Mouse (Mus musculus) activated CD4-positive, CD25-positive, alpha-beta regulatory T cell, adult 9 weeks (primary cell): ENCODE measurements around the gene Ankfn1. TPM values are rescaled to one million over a fixed set of nuclear protein-coding genes. Genes with fewer than 3 reads are reported as not detected.

Experiments
- polyA plus RNA-seq: library from polyadenylated mRNA; unstranded; fragments of 100-300 nt; shearing (Covaris generic); gene quantifications from one replicate; pipeline ENCODE4 v1.2.1, GENCODE M21; 2017

Gene Ankfn1
- polyA plus RNA-seq, result not detected

DNA sequence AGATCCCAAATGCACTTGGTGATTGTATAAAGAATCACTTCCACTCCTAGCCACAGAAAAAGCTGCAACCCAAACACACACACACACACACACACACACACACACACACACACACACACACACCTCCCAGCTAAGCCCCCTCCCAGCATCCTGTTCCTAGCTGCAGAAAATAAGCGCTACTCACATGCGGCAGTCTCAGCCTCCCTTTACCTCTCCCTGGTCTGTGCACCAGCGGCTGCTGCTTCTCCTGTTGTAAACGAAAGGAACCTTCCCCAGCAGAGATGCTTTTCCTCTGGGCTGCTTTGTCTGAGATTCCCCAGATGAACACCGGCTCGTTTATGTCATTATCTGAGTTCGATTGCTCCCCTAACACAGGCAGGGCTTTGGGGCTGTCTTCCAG, at the start of gene Ankfn1:
Ankfn1 (minus strand) TSS at position 223 of the 400 bp plus-strand sequence.

Other genes with a start within 250 kb of the Ankfn1 start
- 11.4 TPM for gene Pctp, start 225.2 kb upstream of the Ankfn1 start, polyA plus RNA-seq